Mouse (Mus musculus) stomach, postnatal 0 days (tissue): Measurements from ENCODE around the gene Elk4. TPM values are rescaled to one million over a fixed set of nuclear protein-coding genes. Genes with fewer than 3 reads are reported as not detected.

Source experiments
- ATAC-seq: fragments of 200-750 bp; cut with Nextera tagmentation; 2 replicates; pipeline ENCODE4 v1.8.0; 2017; ENCODE audit not compliant: low FRiP score, low TSS enrichment
- DNase-seq: peaks from one replicate; pipeline ENCODE4 v3.0.0-alpha.2; 2016; ENCODE audit warnings: low spot score
- H3K27ac ChIP-seq: fragments of 300-500 bp; sonication (generic); replicated peaks from 2 replicates; pipeline ENCODE4 v1.5.1; 2014; ENCODE audit warnings: mild to moderate bottlenecking, control low read depth
- H3K27me3 ChIP-seq: fragments of 300-500 bp; sonication (generic); 2 replicates; pipeline ENCODE4 v1.6.1; 2014; ENCODE audit warnings: low read length; ENCODE audit not compliant: control insufficient read depth, insufficient read depth
- H3K36me3 ChIP-seq: fragments of 300-500 bp; sonication (generic); 2 replicates; pipeline ENCODE4 v1.6.1; 2014; ENCODE audit warnings: low read length, mixed read lengths; ENCODE audit not compliant: control insufficient read depth, insufficient read depth
- H3K4me1 ChIP-seq: fragments of 300-500 bp; sonication (generic); replicated peaks from 2 replicates; pipeline ENCODE4 v1.6.1; 2014; ENCODE audit warnings: antibody characterized with exemption; ENCODE audit not compliant: control insufficient read depth, insufficient read depth
- H3K4me2 ChIP-seq: fragments of 300-500 bp; sonication (generic); replicated peaks from 2 replicates; pipeline ENCODE4 v1.6.1; 2014; ENCODE audit warnings: low read depth, mild to moderate bottlenecking, control low read depth, moderate library complexity
- H3K4me3 ChIP-seq: fragments of 300-500 bp; sonication (generic); 2 replicates; pipeline ENCODE4 v1.5.1; 2014; ENCODE audit warnings: low read depth, low read length, control low read depth
- H3K9ac ChIP-seq: fragments of 300-500 bp; sonication (generic); 2 replicates; pipeline ENCODE4 v1.6.1; 2014; ENCODE audit warnings: mild to moderate bottlenecking, low read length, control low read depth, mixed read lengths
- H3K9me3 ChIP-seq: fragments of 300-500 bp; sonication (generic); 2 replicates; pipeline ENCODE4 v1.6.1; 2016; ENCODE audit warnings: low read length; ENCODE audit not compliant: control insufficient read depth
- CTCF ChIP-seq: IDR thresholded peaks from 2 replicates; pipeline ENCODE4 v1.5.1; 2016; ENCODE audit warnings: antibody characterized with exemption, low read depth, mild to moderate bottlenecking, moderate library complexity
- EP300 ChIP-seq: optimal IDR thresholded peaks from 2 replicates; pipeline ENCODE3; 2016; ENCODE audit warnings: antibody characterized with exemption
- WGBS: fragments of 180-500 bp; shearing (Covaris S2); extraction: QIAGEN DNeasy Blood & Tissue Kit; methylation state at CpG from one replicate; pipeline ENCODE4 v1.1.7; 2014; 5-methylcytosine and 5-hydroxymethylcytosine counted together
- polyA plus RNA-seq: library from polyadenylated mRNA; unstranded; fragments of >200 nt; fragmentation: Nextera tagmentation; extraction: Ambion mirVana; gene quantifications from 2 replicates; pipeline ENCODE4 v1.2.1, GENCODE M21; 2015

The Elk4 gene
- polyA plus RNA-seq, 1 experiment from 2014 or later = 13.8 TPM

- 59% methylated on average over 9 of the region's 9 CpGs for WGBS
- no peak overlapping the region for H3K4me3 ChIP-seq
- H3K4me2 ChIP-seq = no peak overlapping the region
- TF ChIP-seq EP300 (no peak), CTCF (no peak)
- H3K9ac ChIP-seq = no peak overlapping the region
- ATAC-seq = no peak
- no peaks in the 10 kb centered on the region for H3K27me3 ChIP-seq
- DNase-seq = no peak
- H3K36me3 ChIP-seq = no peaks in the 10 kb centered on the region
- H3K9me3 ChIP-seq = no peaks in the 10 kb centered on the region
- no peak overlapping the region for H3K27ac ChIP-seq
- no peaks in the 10 kb centered on the region for H3K4me1 ChIP-seq
Measured at GRCm38 (mm10) chr1:132040201-132040621, 32.8 kb downstream of the Elk4 start.

- no peaks in the 10 kb centered on the region for H3K27me3 ChIP-seq
- ATAC-seq = no peak
- no peak for DNase-seq
- H3K9me3 ChIP-seq = no peaks in the 10 kb centered on the region
- H3K4me3 ChIP-seq = no peak overlapping the region
- H3K4me2 ChIP-seq = no peak overlapping the region
- no peak overlapping the region for H3K27ac ChIP-seq
- H3K9ac ChIP-seq = no peak overlapping the region
- WGBS = 62% methylated on average over 4 of the region's 4 CpGs
- no peaks in the 10 kb centered on the region for H3K36me3 ChIP-seq
- H3K4me1 ChIP-seq = no peaks in the 10 kb centered on the region
- no peak for TF ChIP-seq EP300
- TF ChIP-seq CTCF = no peak
Measured at GRCm38 (mm10) chr1:132043759-132044158, 36.4 kb downstream of the Elk4 start.

- ATAC-seq (peak; percentile 47), DNase-seq (peak; percentile 72)
- no peaks in the 10 kb centered on the region for H3K4me1 ChIP-seq
- no peak overlapping the region for H3K9ac ChIP-seq
- H3K27ac ChIP-seq = no peak overlapping the region
- no peak overlapping the region for H3K4me2 ChIP-seq
- no peaks in the 10 kb centered on the region for H3K27me3 ChIP-seq
- WGBS = 22% methylated on average over 15 of the region's 15 CpGs
- no peaks in the 10 kb centered on the region for H3K9me3 ChIP-seq
- H3K4me3 ChIP-seq = no peak overlapping the region
- TF ChIP-seq EP300 (no peak), CTCF (peak; percentile 92)
- no peaks in the 10 kb centered on the region for H3K36me3 ChIP-seq
Measured at GRCm38 (mm10) chr1:132046143-132046735, 38.8 kb downstream of the Elk4 start.

- H3K27ac ChIP-seq = no peak overlapping the region
- TF ChIP-seq EP300 (no peak), CTCF (no peak)
- 45% methylated on average over 3 of the region's 3 CpGs for WGBS
- no peak for ATAC-seq
- no peak overlapping the region for H3K4me2 ChIP-seq
- H3K36me3 ChIP-seq = no peaks in the 10 kb centered on the region
- DNase-seq = no peak
- H3K9ac ChIP-seq = no peak overlapping the region
- no peaks in the 10 kb centered on the region for H3K4me1 ChIP-seq
- no peaks in the 10 kb centered on the region for H3K9me3 ChIP-seq
- H3K27me3 ChIP-seq = no peaks in the 10 kb centered on the region
- H3K4me3 ChIP-seq = no peak overlapping the region
Measured at GRCm38 (mm10) chr1:132051746-132052145, 44.3 kb downstream of the Elk4 start.

GRCm38 (mm10) chr1:132054387-132054786 lies 47.0 kb downstream of the Elk4 start:
- no peak overlapping the region for H3K4me2 ChIP-seq
- H3K36me3 ChIP-seq = no peaks in the 10 kb centered on the region
- DNase-seq = no peak
- WGBS = 85% methylated on average over 3 of the region's 3 CpGs
- H3K4me3 ChIP-seq = no peak overlapping the region
- no peak overlapping the region for H3K9ac ChIP-seq
- TF ChIP-seq CTCF = no peak
- TF ChIP-seq EP300 = no peak
- no peaks in the 10 kb centered on the region for H3K27me3 ChIP-seq
- ATAC-seq = no peak
- H3K9me3 ChIP-seq = no peaks in the 10 kb centered on the region
- H3K4me1 ChIP-seq = no peaks in the 10 kb centered on the region
- no peak overlapping the region for H3K27ac ChIP-seq

- H3K9me3 ChIP-seq = no peaks in the 10 kb centered on the region
- H3K4me1 ChIP-seq = no peaks in the 10 kb centered on the region
- TF ChIP-seq CTCF = no peak
- TF ChIP-seq EP300 = no peak
- H3K36me3 ChIP-seq = no peaks in the 10 kb centered on the region
- H3K27ac ChIP-seq = no peak overlapping the region
- H3K4me2 ChIP-seq = no peak overlapping the region
- H3K27me3 ChIP-seq = no peaks in the 10 kb centered on the region
- peak; percentile 32 for DNase-seq
- H3K9ac ChIP-seq = no peak overlapping the region
- peak; percentile 53 for ATAC-seq
- WGBS = 76% methylated on average over 7 of the region's 7 CpGs
- H3K4me3 ChIP-seq = no peak overlapping the region
Measured at GRCm38 (mm10) chr1:132055054-132055664, 47.8 kb downstream of the Elk4 start.
